Mouse (Mus musculus): ENCODE results near the gene Ugt1a9. TPM values are rescaled to one million over a fixed set of nuclear protein-coding genes. Genes with fewer than 3 reads are reported as not detected.

Gene Ugt1a9
- polyA plus RNA-seq, 1 experiment from 2014 or later, result 0.10 TPM

DNA sequence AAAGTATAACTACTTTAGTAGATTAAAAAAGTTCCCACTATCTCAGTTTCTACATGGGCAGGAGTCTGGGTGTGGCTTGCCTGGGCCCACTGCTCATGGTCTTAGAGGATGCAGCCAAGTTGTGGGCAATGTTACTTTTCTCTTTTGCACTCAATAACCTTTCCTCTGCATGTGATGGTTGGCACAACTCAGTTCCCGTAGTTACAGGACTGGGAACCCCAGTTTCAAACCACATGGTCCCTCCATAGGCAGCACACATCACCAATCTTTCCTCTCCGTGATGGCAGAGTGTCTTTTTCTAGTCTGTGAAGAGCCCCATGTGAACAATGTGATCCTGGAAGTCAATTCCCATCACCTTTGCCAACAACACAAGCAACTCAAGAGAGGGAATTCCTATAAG, 156.9 kb downstream of the Ugt1a9 start:
- Histone ChIP-seq H3K36me3 (ENCODE audit: inconsistent target) (no peaks in the 10 kb centered on the region), H3K79me2 (ENCODE audit: inconsistent target) (no peaks in the 10 kb centered on the region), H3K27ac (no peak overlapping the region), H3K4me3 (ENCODE audit: inconsistent target) (no peak overlapping the region)
- WGBS (ENCODE audit: missing documents), result 62% methylated on average over 2 of the region's 2 CpGs

DNA sequence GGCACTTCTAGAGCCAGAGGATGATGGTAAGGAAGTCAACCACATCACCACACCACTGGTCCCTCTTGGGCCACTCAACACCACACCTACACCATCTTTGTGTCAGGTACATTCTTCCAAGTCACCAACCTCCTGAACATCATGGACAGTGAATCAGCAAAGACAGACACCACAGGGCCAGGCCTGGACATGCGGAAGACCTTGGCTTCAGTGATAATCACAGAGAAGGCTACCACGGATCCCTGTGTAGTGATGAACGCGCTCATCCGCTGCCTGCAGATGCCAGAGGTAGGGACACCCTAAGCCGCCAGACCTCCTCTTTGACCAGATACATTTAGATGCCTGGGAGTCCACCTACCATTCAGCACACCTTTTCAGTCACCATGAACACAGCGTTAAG, 157.5 kb downstream of the Ugt1a9 start:
- H3K4me3 ChIP-seq (ENCODE audit: inconsistent target), result no peak overlapping the region
- 72% methylated on average over 7 of the region's 7 CpGs for WGBS (ENCODE audit: missing documents)
- H3K79me2 ChIP-seq (ENCODE audit: inconsistent target), result no peaks in the 10 kb centered on the region
- no peaks in the 10 kb centered on the region for H3K36me3 ChIP-seq (ENCODE audit: inconsistent target)
- no peak overlapping the region for H3K27ac ChIP-seq

DNA sequence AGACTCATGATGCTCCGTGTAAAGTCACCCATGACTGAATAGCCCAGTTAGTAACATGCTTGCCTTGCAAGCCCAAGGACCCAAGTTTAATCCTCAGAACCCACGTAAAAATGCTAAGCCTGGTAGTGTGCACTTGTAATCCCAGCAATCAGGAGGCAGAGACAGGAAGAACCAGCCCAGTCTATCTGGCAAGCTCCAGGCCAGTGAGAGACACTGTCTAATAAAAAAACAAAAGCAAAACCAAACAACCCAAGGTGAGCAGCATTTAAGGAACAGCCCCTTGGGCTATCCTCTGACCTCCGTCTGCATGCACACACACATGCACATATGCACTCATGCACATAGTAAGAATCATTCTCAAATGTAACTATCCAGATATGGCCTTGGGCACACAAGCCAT, 159.0 kb downstream of the Ugt1a9 start:
- H3K79me2 ChIP-seq (ENCODE audit: inconsistent target), result no peaks in the 10 kb centered on the region
- H3K4me3 ChIP-seq (ENCODE audit: inconsistent target), result no peak overlapping the region
- H3K36me3 ChIP-seq (ENCODE audit: inconsistent target), result no peaks in the 10 kb centered on the region
- H3K27ac ChIP-seq, result no peak overlapping the region
- 82% methylated on average over 3 of the region's 3 CpGs for WGBS (ENCODE audit: missing documents)

DNA sequence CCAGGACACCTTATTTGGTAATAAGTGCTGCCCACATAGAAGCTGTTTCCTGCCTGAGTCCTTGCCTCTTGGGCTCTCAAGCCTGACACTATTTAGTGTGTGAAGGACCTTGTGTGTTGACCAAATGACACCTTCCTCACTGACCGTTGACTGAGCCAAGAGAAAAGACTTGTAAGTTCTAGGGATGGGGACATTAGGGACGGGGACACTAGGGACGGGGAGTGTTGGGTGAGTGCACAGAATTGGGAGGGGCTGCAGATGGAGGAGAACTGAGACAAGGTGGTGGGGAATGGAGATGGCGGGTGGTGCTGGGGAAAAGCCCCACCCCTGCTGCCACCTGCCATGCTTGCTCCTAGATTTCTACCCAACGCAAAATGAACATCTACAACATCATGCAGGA, 159.4 kb downstream of the Ugt1a9 start:
- 85% methylated on average over 5 of the region's 5 CpGs for WGBS (ENCODE audit: missing documents)

DNA sequence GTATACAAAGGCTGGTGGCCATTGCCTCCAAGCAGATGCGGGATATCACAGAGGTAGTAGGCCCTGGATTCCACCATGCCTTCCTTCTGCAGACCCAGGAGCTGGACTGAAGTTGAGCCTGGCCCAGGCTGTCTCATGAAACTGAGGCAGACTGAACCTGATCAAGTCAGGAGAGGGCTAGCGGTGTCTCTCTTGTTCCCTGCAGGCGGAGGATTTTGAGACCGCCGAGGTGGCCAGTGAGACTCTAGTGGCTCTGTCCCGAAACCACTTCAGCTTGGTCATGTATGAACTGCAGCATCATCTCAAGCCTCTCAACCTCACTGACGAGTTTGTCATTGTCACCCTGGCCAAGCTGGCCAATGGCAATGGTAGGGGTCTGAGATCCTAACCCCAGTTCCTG, 159.8 kb downstream of the Ugt1a9 start:
- 71% methylated on average over 7 of the region's 7 CpGs for WGBS (ENCODE audit: missing documents)
- no peaks in the 10 kb centered on the region for H3K79me2 ChIP-seq (ENCODE audit: inconsistent target)

More for the DNA sequence above, 159.4 kb downstream of the Ugt1a9 start:
- Histone ChIP-seq H3K27ac (no peak overlapping the region), H3K4me3 (ENCODE audit: inconsistent target) (no peak overlapping the region), H3K79me2 (ENCODE audit: inconsistent target) (no peaks in the 10 kb centered on the region), H3K36me3 (ENCODE audit: inconsistent target) (no peaks in the 10 kb centered on the region)

DNA sequence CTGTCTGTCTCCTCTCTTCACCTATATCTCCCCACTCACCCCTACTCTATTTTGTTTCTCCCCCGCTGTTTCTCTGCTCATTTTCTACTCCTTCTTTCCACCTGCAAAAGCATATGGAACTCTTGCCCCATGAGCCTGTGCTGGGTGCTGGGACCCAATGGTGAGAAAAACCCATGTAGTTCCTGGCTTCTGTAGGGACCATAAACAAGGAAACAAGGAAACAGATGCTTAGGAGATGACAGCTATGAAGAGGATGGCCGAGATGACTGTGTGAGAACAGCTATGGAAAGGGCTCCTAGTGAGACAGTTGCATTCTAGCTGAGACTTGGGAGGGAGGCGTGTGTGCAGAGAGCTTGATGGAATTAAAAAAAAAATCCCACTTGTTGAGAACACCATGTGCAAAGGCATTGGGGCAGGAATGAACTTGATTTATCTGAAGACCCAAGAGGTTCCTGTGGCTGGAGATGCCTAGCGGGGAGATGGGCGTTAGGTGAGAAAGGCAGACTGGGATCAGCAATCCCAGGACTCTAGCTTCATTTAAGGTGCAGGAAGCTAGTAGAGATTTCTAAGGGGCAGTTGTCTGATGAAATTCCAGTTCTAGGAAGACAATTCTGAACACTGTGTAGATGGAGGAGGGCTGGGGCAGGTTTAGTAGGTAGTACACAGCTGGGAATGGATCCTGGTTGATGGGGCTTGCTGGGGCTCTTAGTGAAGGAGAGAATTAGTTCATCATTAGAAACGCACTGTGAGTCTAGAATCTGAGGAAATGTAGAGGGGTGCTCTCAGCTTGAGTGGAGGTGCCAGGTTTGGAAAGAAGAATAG, 160.6 kb downstream of the Ugt1a9 start:
- no peaks in the 10 kb centered on the region for H3K79me2 ChIP-seq (ENCODE audit: inconsistent target)
- H3K4me3 ChIP-seq (ENCODE audit: inconsistent target), result no peak overlapping the region
- H3K27ac ChIP-seq, result no peak overlapping the region
- WGBS (ENCODE audit: missing documents), result 77% methylated on average over 6 of the region's 6 CpGs
- no peaks in the 10 kb centered on the region for H3K36me3 ChIP-seq (ENCODE audit: inconsistent target)

More for the DNA sequence above, 159.8 kb downstream of the Ugt1a9 start:
- Histone ChIP-seq H3K36me3 (ENCODE audit: inconsistent target) (no peaks in the 10 kb centered on the region), H3K4me3 (ENCODE audit: inconsistent target) (no peak overlapping the region), H3K27ac (no peak overlapping the region)

DNA sequence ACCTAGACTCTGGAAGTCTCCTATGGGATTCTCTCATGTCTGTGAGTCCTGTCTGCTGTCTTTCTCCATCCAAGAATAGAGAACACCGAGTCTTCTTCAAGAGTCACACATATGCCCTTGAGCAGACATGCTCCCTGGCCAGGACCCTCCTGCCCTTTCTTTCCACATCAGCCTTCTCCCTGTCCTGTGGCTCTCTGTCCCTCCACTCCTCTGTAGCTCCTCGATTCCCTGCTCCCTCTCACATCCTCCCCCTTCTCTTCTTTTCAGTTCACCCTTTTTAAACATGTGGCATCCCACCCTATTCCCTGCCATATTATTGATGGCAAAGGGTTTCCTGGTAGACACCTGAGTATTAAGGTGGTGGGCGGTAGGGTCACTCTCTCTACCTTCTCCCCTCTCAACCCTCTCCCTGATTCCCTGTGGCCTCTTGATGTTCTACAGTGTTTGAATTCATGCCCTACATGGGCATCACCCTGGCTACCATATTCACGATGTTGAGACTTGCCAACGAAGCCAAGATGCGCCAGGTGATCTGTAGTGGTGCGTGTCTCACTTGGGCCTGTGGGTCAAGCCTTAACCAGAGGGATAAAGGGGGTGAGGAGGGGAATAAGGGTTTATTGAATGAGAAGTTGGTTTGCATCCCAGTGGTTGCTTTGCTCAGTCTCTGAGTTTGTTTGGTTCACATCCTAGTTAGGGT, 161.4 kb downstream of the Ugt1a9 start:
- Histone ChIP-seq H3K27ac (no peak overlapping the region), H3K79me2 (ENCODE audit: inconsistent target) (no peaks in the 10 kb centered on the region), H3K4me3 (ENCODE audit: inconsistent target) (no peak overlapping the region), H3K36me3 (ENCODE audit: inconsistent target) (no peaks in the 10 kb centered on the region)
- 73% methylated on average over 7 of the region's 7 CpGs for WGBS (ENCODE audit: missing documents)

DNA sequence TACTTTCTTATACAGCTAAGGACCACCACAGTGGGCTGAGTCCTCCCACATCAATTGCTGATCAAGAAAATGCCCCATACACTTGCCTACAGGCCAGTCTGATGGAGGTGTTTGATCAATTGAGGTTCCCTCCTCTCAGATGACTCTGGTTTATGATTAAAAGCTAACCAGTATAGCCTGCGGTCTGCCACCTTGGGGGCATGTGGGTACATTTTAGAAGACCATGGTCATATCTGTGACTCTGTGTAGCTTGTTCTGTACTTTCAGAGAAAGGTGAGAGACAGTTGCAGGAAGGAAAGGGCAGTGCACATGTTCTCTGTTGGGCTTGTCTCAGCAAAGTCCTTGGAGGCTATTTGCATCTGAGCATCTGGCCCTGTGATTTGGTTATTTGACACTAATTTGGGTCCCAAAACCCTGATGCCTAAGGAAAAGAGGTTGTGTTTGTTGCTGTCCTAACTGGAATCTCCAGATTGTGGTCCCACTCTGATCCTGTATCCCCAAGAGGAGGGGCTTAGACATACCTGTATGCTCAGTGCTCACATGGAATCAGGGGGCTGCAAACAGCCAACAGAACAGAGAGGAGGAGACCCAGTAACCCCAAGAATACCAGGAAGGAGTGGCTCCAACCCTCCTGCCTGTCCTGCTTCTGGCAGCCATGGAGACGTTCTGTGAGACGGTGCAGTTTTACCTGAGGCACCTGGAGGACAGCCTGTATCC, 162.2 kb downstream of the Ugt1a9 start:
- WGBS (ENCODE audit: missing documents), result 55% methylated on average over 3 of the region's 3 CpGs

DNA sequence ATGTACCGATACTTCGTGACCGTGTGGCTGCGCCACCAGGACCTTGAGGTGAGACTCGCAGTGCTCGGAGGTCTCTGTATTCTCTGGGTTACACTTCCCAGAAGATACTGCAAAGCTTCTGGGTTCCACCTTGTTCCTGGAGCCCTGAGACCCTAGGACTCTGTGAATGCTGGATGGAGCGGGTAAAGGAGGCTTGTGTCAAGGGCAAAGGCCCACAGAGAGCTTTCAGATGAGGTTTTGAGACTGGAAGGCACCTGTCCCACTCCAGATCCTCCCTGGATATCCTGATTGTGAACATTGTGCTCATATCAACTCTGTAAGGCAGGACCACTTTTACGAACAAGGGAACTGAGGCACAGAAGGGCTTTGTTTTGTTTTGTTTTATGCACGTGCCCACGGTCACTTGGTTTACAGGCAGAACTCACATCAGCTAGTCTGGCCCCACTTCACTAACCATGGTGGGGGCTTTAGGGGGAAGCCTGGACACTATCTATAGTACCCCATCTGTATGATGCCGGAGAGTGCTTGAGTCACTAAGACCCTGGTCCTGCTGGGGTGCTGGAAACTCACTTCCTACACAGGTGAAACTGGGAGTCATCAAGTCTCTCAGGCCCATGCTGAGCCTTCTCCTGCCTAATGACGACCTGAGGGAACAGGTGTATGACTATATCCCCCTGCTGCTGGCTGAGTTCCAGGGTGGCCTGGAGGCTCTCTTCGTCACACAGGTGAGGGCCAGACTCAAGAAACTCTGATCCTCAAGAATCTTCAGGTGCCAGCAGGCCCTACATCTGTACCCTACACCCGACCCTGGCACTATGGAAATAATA, 163.0 kb downstream of the Ugt1a9 start:
- WGBS (ENCODE audit: missing documents), result 68% methylated on average over 14 of the region's 14 CpGs
- Histone ChIP-seq H3K27ac (no peak overlapping the region), H3K36me3 (ENCODE audit: inconsistent target) (no peaks in the 10 kb centered on the region), H3K4me3 (ENCODE audit: inconsistent target) (no peak overlapping the region), H3K79me2 (ENCODE audit: inconsistent target) (no peaks in the 10 kb centered on the region)

More for the DNA sequence above, 162.2 kb downstream of the Ugt1a9 start:
- no peak overlapping the region for H3K27ac ChIP-seq
- no peak overlapping the region for H3K4me3 ChIP-seq (ENCODE audit: inconsistent target)
- H3K79me2 ChIP-seq (ENCODE audit: inconsistent target), result no peaks in the 10 kb centered on the region
- H3K36me3 ChIP-seq (ENCODE audit: inconsistent target), result no peaks in the 10 kb centered on the region

DNA sequence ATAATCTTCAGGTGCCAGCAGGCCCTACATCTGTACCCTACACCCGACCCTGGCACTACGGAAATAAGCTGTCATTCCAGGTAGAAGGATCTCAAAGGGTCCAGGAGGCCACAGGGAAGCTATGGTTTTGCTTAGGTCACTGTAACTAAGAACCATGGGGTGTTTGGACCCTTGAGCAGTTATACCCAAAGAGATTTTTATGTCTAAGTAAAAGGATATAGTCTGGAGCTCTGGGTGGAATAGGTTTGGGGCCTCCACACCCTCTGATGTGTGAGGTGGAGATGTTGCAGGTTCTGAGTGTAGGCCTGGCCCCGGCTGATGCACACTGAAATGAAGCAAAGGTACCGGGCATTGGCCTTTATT, 163.6 kb downstream of the Ugt1a9 start:
- no peaks in the 10 kb centered on the region for H3K79me2 ChIP-seq (ENCODE audit: inconsistent target)
- H3K4me3 ChIP-seq (ENCODE audit: inconsistent target), result no peak overlapping the region
- WGBS (ENCODE audit: missing documents), result 67% methylated on average over 4 of the region's 4 CpGs
- no peak overlapping the region for H3K27ac ChIP-seq
- H3K36me3 ChIP-seq (ENCODE audit: inconsistent target), result no peaks in the 10 kb centered on the region

DNA sequence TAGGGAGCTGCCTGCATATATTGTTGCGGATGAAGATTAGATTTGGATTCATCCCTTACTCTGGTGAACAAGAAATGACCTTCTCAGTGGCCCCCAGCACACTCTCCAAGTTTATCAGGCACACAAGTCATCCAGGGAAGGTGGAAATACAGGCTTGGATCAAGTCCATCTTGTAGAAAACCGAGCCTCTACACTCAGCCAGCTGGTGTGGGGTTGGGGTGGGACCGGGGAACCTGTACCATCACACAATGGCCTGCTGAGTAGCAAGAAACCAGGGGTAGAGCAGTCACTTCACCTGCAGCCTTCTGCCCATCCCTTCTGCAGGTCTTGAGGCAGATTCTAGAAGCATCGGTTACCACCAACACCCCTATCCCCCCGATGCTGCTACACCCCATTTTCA, 164.0 kb downstream of the Ugt1a9 start:
- H3K79me2 ChIP-seq (ENCODE audit: inconsistent target), result no peaks in the 10 kb centered on the region
- no peaks in the 10 kb centered on the region for H3K36me3 ChIP-seq (ENCODE audit: inconsistent target)
- no peak overlapping the region for H3K27ac ChIP-seq
- no peak overlapping the region for H3K4me3 ChIP-seq (ENCODE audit: inconsistent target)
- 42% methylated on average over 5 of the region's 5 CpGs for WGBS (ENCODE audit: missing documents)

DNA sequence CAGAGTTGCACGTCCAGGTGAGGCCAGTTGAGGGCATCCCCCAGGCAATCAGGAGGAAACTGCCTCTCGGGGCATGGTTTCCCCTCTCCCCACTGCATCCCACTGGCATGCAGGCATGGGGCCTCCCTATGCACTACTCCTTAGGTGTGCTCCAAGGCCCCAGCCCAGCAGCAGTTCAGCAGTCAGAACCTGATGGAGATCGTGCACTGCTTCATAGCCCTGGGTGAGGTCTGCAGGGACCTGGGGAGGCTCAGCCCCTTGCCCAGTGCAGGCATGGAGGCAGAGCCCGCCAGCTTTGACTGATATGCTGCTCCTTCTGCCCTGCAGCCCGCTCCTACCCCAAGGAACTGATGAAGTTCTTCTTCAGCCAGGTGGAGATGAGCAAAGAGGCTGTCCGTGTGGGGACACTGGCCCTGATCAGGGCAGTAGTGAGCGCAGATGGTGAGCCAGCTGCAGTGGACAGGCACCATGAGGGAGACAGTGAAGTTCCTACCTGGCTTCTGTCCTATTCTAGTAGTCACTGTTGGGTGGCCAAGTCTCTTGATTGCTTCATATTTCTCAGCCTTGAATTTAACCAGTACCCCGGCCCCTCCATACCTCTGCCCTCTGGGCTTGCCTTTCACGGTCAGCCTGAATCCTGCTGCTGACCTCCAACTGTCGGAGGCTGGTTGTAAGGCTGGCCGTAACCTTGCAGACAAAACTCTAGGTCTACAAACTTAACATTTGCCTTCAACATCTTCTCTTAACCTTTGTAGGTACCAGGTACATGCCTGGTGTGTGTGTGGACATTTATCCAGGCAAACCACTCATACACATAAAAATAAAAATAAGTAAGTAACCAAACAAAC, 164.7 kb downstream of the Ugt1a9 start:
- H3K36me3 ChIP-seq (ENCODE audit: inconsistent target), result no peaks in the 10 kb centered on the region
- H3K79me2 ChIP-seq (ENCODE audit: inconsistent target), result no peaks in the 10 kb centered on the region
- no peak overlapping the region for H3K27ac ChIP-seq
- WGBS (ENCODE audit: missing documents), result 64% methylated on average over 11 of the region's 11 CpGs
- no peak overlapping the region for H3K4me3 ChIP-seq (ENCODE audit: inconsistent target)

DNA sequence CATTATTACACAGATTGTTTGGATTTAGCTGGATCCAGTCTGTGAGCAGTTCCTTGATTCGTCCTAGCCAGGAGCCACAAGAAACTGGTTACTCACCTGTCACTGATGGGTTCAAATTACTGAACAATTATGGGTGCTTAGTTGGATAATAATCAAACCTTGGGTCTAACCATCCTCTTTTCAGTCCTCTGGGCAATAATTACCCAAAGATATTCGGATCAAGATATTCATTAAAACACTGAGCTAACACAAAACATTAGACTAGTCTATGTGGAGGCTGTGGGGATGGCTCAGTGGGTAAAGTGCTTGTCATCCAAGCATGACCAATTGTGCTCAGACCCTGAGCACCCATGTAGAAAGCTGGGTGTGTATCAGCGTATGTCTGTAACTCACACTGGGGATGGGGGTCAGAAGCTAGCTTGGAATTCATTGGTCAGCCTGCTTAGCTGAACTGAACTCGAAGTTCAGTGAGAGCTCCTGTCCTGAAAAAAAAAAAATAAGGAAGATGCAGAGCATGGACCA, 165.4 kb downstream of the Ugt1a9 start:
- H3K36me3 ChIP-seq (ENCODE audit: inconsistent target), result no peaks in the 10 kb centered on the region
- H3K79me2 ChIP-seq (ENCODE audit: inconsistent target), result no peaks in the 10 kb centered on the region
- WGBS (ENCODE audit: missing documents), result 66% methylated on average over 4 of the region's 4 CpGs
- no peak overlapping the region for H3K4me3 ChIP-seq (ENCODE audit: inconsistent target)
- H3K27ac ChIP-seq, result no peak overlapping the region

Data from macrophage (primary cell).